Mouse (Mus musculus): ENCODE results near the gene Crkl.

- TF ChIP-seq CTCF (IDR thresholded peaks at IDR 0.05; ENCODE audit: low read depth), result no peak
- no peak for TF ChIP-seq EP300 (optimal IDR thresholded peaks at IDR 0.05)
Observed at GRCm38 (mm10) chr16:17532676-17533329, 81.0 kb downstream of the Crkl start.

Data from stomach, postnatal 0 days (tissue).